Mouse (Mus musculus) midbrain, embryonic 11.5 days (tissue): ENCODE results near the gene Gm35315. TPM values are rescaled to one million over a fixed set of nuclear protein-coding genes. Genes with fewer than 3 reads are reported as not detected.
A peak's percentile ranks its signal among the peaks of the same experiment; 100 is the strongest.

Experiments used
- ATAC-seq: fragments of 200-750 bp; cut with Nextera tagmentation; 2 replicates; pipeline ENCODE4 v1.8.0; 2017; ENCODE audit warnings: moderate TSS enrichment, moderate library complexity; ENCODE audit not compliant: low FRiP score
- DNase-seq: peaks from one replicate; pipeline ENCODE4 v3.0.0; 2015; ENCODE audit warnings: low spot score; ENCODE audit errors: missing footprints
- H3K27ac ChIP-seq: fragments of 300-500 bp; sonication (generic); 2 replicates; pipeline ENCODE4 v1.5.1; 2014; ENCODE audit warnings: low read depth, low read length
- H3K27me3 ChIP-seq: fragments of 300-500 bp; sonication (generic); 2 replicates; pipeline ENCODE4 v1.6.1; 2014; ENCODE audit warnings: mild to moderate bottlenecking, low read length, moderate library complexity, mixed read lengths; ENCODE audit not compliant: control insufficient read depth, insufficient read depth
- H3K36me3 ChIP-seq: fragments of 300-500 bp; sonication (generic); 2 replicates; pipeline ENCODE4 v1.6.1; 2014; ENCODE audit warnings: mild to moderate bottlenecking, low read length, moderate library complexity, mixed read lengths; ENCODE audit not compliant: control insufficient read depth, insufficient read depth
- H3K4me1 ChIP-seq: fragments of 300-500 bp; sonication (generic); 2 replicates; pipeline ENCODE4 v1.6.1; 2014; ENCODE audit warnings: low read length; ENCODE audit not compliant: control insufficient read depth, insufficient read depth
- H3K4me2 ChIP-seq: fragments of 300-500 bp; sonication (generic); 2 replicates; pipeline ENCODE4 v1.6.1; 2014; ENCODE audit warnings: mild to moderate bottlenecking, moderate library complexity
- H3K4me3 ChIP-seq: fragments of 300-500 bp; sonication (generic); 2 replicates; pipeline ENCODE4 v1.5.1; 2014; ENCODE audit warnings: low read depth, low read length
- H3K9ac ChIP-seq: fragments of 300-500 bp; sonication (generic); 2 replicates; pipeline ENCODE4 v1.6.1; 2014; ENCODE audit warnings: low read length
- H3K9me3 ChIP-seq: fragments of 300-500 bp; sonication (generic); 2 replicates; pipeline ENCODE4 v1.6.1; 2016; ENCODE audit warnings: low read length; ENCODE audit not compliant: control insufficient read depth
- WGBS: fragments of 180-500 bp; shearing (Covaris S2); extraction: QIAGEN DNeasy Blood & Tissue Kit; methylation state at CpG from one replicate; pipeline ENCODE4 v1.1.7; 2014; 5-methylcytosine and 5-hydroxymethylcytosine counted together
- polyA plus RNA-seq: library from polyadenylated mRNA; unstranded; fragments of >200 nt; fragmentation: Nextera tagmentation; extraction: Ambion mirVana; gene quantifications from 2 replicates; pipeline ENCODE4 v1.2.1, GENCODE M21; 2014

Gm35315 gene
- polyA plus RNA-seq, 1 experiment from 2014 or later = 0.74 TPM

DNA sequence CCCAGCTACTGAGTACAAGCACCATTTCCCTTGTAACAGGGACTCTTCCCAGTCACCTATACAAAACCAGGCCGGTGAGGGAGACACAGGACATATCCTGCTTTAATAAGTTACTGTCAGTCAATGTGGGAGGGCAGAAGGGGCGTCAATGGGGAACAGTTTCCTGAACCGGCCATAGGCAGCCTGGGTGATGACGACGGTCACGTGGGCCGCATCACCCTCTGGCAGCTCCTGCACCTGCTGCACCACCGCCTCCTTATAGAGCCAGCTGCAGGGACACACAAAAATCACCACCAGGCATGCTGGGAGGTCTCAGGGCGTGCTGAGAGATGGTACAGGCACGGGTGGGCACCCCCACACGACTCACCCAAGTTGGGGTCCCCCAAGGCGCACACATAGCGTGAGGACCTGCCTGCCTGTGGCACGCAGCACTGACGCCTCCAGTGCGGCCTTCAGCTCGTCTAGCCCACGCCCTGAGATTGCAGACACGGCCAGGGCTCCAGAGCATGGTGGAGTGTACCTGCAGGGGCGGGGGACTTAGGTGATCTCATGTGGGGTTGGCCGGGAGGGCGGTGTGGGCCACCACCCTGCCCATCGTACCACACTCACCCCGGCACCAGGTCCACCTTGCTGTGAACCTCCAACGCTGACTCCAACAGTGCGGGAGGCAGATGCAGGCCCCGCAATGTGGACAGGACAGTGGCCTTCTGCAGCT lies 9.8 kb upstream of the Gm35315 start:
- Histone ChIP-seq H3K4me2 (no peak overlapping the region), H3K9me3 (no peaks in the 10 kb centered on the region), H3K36me3 (peaks cover 26% of the 10 kb centered on the region; the same call in 1 of the 2 replicates), H3K4me3 (no peak overlapping the region), H3K4me1 (peaks cover 23% of the 10 kb centered on the region), H3K9ac (no peak overlapping the region), H3K27ac (no peak overlapping the region), H3K27me3 (peaks cover 5% of the 10 kb centered on the region; the same call in 1 of the 2 replicates)
- 96% methylated on average over 27 of the region's 27 CpGs for WGBS
- DNase-seq (no peak), ATAC-seq (no peak)

DNA sequence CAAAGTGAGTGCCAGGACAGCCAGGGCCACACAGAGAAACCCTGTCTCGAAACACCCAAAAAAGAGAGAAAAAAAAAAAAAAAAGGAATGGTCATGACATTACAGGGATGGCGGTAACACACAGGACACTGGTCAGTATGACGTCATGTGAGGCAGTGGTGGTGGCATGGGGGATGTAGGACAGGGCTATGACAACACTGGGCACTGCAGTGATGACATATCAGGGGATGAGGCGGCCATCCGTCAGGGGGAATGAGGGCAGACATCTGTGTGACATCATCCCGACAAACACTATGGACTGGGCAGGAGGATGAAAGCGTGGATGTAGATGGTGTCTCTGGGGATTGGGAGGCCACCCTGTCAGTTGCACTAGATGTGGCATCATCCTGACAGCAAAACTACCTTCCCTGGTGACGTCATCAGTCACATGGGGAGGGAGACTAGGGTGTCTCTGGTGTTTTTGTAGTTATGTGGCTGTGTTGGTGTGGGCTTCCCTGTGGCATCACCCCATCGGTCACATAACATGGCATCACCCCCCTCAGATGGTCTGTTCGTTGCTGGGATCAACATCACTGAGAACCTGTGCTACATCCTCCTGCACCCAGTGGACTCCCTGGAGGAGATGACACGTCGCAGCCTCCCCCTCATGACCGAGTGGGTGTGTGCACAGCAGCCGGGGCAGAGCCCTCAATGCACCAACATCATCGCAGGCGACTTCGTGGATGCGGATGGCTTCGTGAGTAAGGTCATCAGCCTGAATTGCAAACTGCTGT lies 8.8 kb upstream of the Gm35315 start:
- ATAC-seq (no peak), DNase-seq (no peak)
- H3K27ac ChIP-seq = no peak overlapping the region
- H3K9ac ChIP-seq = no peak overlapping the region
- WGBS = 95% methylated on average over 19 of the region's 19 CpGs
- no peaks in the 10 kb centered on the region for H3K9me3 ChIP-seq
- H3K4me3 ChIP-seq = no peak overlapping the region
- H3K4me1 ChIP-seq = peaks cover 23% of the 10 kb centered on the region
- H3K4me2 ChIP-seq = no peak overlapping the region
- peaks cover 5% of the 10 kb centered on the region; the same call in 1 of the 2 replicates for H3K27me3 ChIP-seq
- H3K36me3 ChIP-seq = peaks cover 26% of the 10 kb centered on the region; the same call in 1 of the 2 replicates

DNA sequence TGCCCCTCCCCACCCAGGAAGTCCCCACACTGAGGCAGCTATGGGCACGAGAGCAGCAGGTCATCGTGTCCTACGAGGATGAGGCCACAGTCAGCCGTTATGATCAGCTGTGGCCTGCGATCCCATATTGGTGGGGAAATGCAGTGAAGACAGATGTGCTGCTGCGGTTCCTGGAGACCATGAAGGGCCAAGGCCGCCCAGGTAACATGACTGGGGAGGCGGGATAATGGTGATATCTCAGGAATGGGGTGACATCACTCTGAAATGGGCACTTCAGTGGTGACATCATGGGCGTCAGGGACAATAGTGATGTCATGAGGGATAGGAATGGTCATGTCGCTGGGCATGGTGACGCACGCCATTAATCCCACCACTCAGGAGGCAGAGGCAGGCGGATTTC lies 8.2 kb upstream of the Gm35315 start:
- H3K27me3 ChIP-seq = peaks cover 5% of the 10 kb centered on the region; the same call in 1 of the 2 replicates
- 95% methylated on average over 13 of the region's 13 CpGs for WGBS
- H3K27ac ChIP-seq = no peak overlapping the region
- peaks cover 26% of the 10 kb centered on the region; the same call in 1 of the 2 replicates for H3K36me3 ChIP-seq
- peaks cover 23% of the 10 kb centered on the region for H3K4me1 ChIP-seq
- no peaks in the 10 kb centered on the region for H3K9me3 ChIP-seq
- H3K4me3 ChIP-seq = no peak overlapping the region
- H3K9ac ChIP-seq = no peak overlapping the region
- DNase-seq (no peak), ATAC-seq (no peak)
- no peak overlapping the region for H3K4me2 ChIP-seq

GRCm38 (mm10) chr5:110101716-110102347 lies 7.6 kb upstream of the Gm35315 start:
- Histone ChIP-seq H3K27me3 (peaks cover 5% of the 10 kb centered on the region; the same call in 1 of the 2 replicates), H3K27ac (no peak overlapping the region), H3K4me1 (peaks cover 20% of the 10 kb centered on the region), H3K9ac (0 out of 2 replicates have a peak overlapping the region, but pooled peaks have one; percentile 9), H3K9me3 (no peaks in the 10 kb centered on the region), H3K4me3 (peak overlapping the region; percentile 23), H3K4me2 (peak overlapping the region; percentile 49), H3K36me3 (peaks cover 26% of the 10 kb centered on the region; the same call in 1 of the 2 replicates)
- peak; percentile 36 for ATAC-seq
- WGBS = 19% methylated on average over 34 of the region's 34 CpGs
- DNase-seq = peak; percentile 88

DNA sequence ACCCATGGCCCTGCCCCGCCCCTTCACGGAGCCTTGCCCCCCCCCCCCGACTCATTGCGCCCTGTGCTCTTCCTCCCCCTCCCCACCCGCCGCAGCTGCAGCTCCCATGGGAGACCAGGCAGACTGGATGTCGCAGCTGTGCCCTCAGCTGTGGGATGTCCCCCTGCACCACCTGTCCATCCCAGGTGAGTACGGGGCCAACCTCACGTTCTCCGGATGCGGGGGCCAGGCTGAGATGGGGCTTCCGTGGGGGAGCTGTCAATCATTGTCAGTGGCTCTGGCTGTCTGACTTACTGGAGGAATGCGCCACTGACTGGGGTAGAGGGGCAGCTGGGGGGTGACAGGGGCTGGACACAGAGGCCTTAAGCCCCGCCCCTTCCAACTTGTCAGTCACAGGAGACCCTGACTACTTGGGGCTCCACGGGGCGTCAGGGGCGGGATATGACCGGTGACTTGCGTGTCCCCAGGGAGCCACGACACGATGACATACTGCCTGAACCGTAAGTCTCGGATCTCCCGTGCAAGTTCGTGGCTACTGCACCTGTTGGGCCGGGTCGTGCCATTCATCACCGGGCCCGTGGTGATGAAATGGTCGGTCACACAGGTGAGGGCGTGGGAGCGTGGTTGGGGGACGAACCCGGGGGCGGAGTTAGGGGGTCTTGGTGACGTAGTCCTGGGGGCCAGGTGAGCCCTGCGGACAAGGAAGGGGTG lies 6.9 kb upstream of the Gm35315 start:
- peaks cover 5% of the 10 kb centered on the region; the same call in 1 of the 2 replicates for H3K27me3 ChIP-seq
- DNase-seq = no peak
- peak; percentile 34 for ATAC-seq
- 1% methylated on average over 34 of the region's 37 CpGs for WGBS
- peak overlapping the region; percentile 49 for H3K4me2 ChIP-seq
- no peak overlapping the region for H3K27ac ChIP-seq
- no peak overlapping the region for H3K9ac ChIP-seq
- H3K36me3 ChIP-seq = peaks cover 26% of the 10 kb centered on the region; the same call in 1 of the 2 replicates
- H3K4me3 ChIP-seq = peak overlapping the region; percentile 23
- H3K9me3 ChIP-seq = no peaks in the 10 kb centered on the region
- H3K4me1 ChIP-seq = peaks cover 15% of the 10 kb centered on the region

DNA sequence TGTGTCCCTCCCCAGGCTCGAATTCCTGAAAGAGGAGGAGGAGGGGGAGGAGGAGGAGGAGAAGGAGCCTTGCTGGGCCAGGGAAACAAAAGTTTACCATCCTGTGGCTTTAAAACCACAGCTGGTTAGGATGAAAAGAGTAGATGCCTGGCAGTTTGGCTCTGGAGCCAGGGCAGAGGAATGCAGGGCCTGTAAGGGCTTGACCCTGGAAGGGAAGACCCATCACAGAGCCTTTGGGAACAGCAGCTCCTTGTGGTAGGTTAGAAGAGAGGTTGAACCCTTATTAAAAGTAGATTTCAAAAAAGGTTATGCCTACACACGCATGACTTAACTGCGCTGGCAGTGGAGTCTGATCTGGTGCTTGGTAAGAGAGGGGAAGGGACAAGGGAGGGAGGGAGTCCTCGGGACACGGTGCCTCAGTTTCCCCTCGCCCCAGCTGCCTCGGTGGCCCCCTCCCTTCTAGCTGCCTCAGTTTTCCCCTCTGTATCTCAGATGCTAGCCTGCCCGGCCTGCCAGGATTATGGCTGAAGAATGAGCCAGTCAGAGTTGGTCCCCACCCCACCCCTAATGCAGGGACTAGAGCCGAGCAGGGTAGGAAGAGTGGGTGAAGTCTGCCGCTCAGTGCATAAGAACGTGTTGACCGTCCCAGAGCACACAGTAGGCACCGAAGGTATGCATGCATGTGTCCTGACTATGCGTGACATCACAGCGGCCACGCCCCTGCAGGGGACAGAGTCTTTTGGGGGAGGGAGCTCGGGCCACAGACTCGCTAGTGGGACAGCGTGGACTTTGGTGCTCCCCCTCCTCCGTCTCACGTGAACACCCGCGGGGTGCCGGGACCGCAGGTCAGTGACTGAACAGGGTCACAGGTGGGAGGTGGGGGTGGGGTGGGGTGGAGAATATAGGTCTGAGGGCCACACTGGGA lies 5.7 kb upstream of the Gm35315 start, which contains the start of gene Plcxd1:
Gene Plcxd1, plus strand, starts transcription at position 314 of the 925 bp plus-strand sequence.
- H3K4me2 ChIP-seq = peak within 1 kb of the TSS; percentile 49
- ATAC-seq (peak; percentile 12; the same call in 1 of the 2 replicates), DNase-seq (peak; percentile 89)
- WGBS = 4% methylated on average over 25 of the region's 25 CpGs
- H3K9ac ChIP-seq = no peak within 1 kb of the TSS
- peaks cover 21% of the 10 kb centered on the region; the same call in 1 of the 2 replicates for H3K36me3 ChIP-seq
- H3K4me3 ChIP-seq = peak within 1 kb of the TSS; percentile 23; the same call in 1 of the 2 replicates
- peaks cover 5% of the 10 kb centered on the region; the same call in 1 of the 2 replicates for H3K27me3 ChIP-seq
- H3K27ac ChIP-seq = no peak within 1 kb of the TSS
- H3K4me1 ChIP-seq = peaks cover 15% of the 10 kb centered on the region
- no peaks in the 10 kb centered on the region for H3K9me3 ChIP-seq

- DNase-seq (no peak), ATAC-seq (no peak)
- no peak overlapping the region for H3K9ac ChIP-seq
- no peaks in the 10 kb centered on the region for H3K9me3 ChIP-seq
- peaks cover 12% of the 10 kb centered on the region; the same call in 1 of the 2 replicates for H3K36me3 ChIP-seq
- H3K4me3 ChIP-seq = no peak overlapping the region
- no peak overlapping the region for H3K4me2 ChIP-seq
- H3K27ac ChIP-seq = no peak overlapping the region
- H3K4me1 ChIP-seq = peaks cover 16% of the 10 kb centered on the region
- WGBS = 23% methylated on average over 1 of the region's 1 CpGs
- H3K27me3 ChIP-seq = peaks cover 5% of the 10 kb centered on the region; the same call in 1 of the 2 replicates
Observed at GRCm38 (mm10) chr5:110098991-110099477, 4.8 kb upstream of the Gm35315 start.
